Mouse (Mus musculus): ENCODE data around the gene Abcb5. TPM values are rescaled to one million over a fixed set of nuclear protein-coding genes. Genes with fewer than 3 reads are reported as not detected.
A peak's percentile ranks its signal among the peaks of the same experiment; 100 is the strongest.

Gene Abcb5
- total RNA-seq, 2 experiments from 2014 or later, result not detected

DNA sequence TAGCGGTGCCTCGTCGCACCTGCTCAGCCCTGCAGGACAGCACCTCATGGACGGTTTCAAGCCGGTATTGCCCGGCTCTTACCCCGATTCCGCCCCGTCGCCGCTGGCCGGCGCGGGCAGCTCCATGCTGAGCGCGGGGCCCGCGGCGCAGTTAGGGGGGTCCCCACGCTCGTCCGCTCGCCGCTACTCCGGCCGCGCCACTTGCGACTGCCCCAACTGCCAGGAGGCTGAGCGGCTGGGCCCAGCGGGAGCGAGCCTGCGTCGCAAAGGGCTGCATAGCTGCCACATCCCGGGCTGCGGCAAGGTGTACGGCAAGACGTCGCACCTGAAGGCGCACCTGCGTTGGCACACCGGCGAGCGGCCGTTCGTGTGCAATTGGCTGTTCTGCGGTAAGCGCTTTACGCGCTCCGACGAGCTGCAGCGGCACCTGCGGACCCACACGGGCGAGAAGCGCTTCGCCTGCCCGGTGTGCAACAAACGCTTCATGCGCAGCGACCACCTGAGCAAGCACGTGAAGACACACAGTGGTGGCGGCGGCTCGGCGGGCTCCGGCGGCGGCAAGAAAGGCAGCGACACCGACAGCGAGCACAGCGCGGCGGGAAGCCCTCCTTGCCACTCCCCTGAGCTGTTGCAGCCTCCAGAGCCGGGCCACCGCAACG lies 116.9 kb downstream of the Abcb5 start:
- intact Hi-C loops (cut with DNase I), result no loop called here
- DNase-seq, result no peak

DNA sequence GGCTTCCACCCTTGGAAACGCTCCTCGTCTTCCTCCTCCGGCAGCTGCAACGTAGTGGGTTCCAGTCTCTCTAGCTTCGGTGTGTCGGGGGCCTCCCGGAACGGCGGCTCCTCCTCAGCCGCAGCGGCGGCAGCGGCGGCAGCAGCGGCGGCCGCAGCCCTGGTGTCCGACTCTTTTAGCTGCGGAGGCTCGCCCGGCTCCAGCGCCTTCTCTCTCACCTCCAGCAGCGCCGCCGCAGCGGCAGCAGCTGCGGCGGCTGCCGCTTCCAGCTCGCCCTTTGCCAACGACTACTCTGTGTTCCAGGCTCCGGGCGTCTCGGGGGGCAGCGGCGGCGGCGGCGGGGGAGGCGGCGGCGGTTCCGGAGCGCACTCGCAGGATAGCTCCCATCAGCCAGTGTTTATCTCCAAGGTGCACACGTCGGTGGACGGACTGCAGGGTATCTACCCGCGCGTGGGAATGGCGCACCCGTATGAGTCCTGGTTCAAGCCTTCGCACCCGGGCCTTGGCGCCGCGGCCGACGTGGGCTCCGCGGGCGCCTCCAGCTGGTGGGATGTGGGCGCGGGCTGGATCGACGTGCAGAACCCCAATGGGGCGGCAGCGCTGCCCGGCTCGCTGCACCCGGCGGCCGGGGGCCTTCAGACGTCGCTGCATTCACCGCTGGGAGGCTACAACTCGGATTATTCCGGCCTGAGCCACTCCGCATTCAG lies 117.6 kb downstream of the Abcb5 start:
- intact Hi-C loops (cut with DNase I), result no loop called here
- DNase-seq, result no peak

DNA sequence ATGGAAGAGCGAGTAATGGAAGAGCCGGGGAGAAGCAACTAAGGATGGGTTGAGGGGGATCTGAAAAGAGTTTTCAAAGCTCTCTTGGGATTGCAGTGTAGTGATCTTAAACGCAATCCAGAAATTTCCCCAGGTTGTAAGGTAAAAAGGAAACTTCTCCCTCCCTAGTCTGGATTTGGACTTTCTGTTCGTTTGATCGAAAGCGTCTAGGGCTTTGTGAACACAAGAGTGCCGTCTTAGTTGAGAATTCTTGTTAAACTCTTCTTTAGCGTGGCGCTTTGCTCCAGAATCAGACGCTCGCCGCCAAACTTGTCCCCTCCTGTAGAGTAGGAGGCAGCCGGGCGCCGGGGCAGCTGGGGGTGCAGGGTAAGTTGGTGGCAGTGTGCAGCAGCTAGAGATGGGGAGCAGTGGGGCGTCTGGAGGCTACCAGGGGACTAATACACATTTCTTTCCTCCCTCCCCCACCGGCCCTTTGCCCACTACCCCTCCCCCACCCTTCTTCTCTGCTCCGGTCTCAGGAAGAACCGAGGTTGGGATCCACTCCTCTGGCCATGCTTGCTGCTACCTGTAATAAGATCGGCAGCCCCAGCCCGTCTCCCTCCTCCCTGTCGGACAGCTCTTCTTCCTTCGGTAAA lies 118.2 kb downstream of the Abcb5 start:
- peak in 1 of 2 experiments; percentile 12 for DNase-seq
- intact Hi-C loops (cut with DNase I), result no loop called here

DNA sequence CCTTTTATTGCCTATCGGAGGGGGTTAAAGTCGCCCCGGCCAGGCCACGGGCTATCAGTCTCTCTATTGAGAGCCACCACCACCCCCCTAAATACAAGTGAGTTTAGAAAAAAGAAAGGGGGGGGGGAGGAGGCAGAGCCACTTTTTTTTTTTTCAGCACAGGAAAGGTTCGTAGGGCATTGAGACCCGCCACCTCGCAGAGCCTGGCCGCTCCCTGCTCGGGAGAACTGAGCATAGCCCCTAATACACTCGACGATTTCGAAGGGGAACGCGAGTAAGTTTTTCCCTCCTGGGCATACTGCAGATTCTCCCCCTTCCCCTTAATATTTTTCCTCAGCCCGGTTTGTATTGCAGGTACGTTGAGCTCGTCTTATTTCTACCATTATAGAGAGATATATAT lies 118.8 kb downstream of the Abcb5 start:
- intact Hi-C loops (cut with DNase I), result no loop called here

DNA sequence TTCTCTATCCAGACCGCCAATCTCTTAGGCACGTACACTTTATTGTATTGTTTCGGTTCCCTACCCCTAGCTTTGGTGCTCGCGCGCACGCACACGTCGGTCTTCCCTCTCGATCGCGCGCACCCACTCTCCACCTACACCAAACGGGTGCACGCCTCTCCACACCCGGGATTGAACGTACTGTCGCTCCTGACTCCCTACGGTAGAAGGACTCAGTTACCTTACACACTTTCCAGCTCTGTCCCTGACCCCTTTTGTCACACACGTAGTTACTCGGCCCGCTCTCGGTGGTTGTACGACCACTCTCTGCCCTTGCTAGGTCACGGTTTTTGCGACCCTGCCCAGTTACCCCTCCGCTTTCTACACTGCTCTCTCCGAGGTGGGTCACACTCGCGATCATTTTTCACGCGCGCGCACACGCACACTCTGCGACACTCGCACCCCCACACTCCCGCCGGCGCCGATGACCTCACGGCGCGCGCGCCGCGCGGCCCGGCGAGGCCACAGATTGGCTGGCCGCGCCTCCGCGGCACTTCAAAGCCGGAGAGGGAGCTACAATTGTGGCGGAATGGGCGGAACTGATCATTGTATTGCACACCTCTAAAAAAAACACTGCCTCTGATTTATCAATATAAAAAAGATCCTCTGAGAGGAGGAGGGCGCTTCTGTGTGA lies 119.4 kb downstream of the Abcb5 start:
- intact Hi-C loops (cut with DNase I), result no loop called here
- peak in 1 of 2 experiments; percentile 14 for DNase-seq

More for the DNA sequence above, 118.8 kb downstream of the Abcb5 start:
- DNase-seq, result no peak

DNA sequence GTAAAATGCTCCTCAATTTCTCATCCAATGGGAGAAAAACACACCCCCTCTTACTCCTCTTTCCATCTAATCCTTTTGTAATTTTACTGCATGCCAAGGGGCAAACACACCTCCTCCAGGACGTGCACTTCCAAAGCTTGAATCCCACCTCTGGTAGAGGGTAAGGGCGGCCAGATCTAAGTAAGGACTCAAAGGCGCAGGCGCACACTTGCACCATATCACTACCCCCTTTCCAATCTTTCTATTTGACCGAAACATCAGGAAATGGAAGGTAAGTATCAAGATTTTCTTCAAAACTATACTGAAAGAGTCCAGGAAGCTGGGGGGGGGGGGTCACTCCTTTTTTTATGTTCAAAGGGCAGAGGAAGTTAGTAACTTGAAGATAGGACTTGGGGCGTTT lies 120.0 kb downstream of the Abcb5 start, which contains the start of gene Sp8:
Gene Sp8, plus strand, starts transcription at position 109 of the 400 bp plus-strand sequence.
- no peak for DNase-seq
- intact Hi-C loops (cut with DNase I), result no loop called here

DNA sequence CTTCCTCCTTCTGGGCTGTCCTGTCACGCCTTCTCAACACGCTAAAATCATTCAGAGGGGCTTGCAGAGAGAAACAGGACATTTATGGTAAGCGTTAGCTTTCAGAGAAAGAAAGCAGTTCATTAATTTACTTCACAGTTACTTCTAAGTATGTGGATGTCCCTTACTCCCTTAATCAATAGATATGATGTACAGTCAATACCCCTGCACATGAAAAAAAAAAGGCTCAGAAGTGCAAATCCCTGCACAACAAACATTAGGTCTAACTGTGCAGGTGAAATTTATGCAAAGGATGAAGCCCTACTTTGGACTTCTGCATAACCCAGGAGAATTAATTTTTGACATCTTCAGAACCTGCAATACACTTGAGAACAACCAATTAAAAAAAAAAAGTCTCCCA lies 120.9 kb downstream of the Abcb5 start:
- intact Hi-C loops (cut with DNase I), result no loop called here
- no peak for DNase-seq

DNA sequence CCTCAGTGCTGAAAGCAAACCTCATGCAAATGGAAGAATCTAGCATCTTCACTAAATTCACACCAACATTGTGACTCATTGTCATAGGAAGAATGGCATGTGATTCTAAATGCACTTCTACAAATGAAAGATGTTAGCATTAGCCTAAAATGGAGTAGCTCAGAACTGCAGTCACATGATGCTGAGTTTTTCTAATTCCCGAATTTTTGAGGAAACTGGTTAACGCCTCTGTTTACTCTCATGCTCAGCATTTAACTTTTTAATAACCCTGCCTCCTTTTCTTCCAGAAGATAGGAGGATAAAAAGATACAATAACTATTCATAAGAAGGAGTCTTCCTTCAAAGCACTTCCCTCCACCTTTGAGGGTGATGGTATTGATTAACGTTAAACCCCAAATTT lies 121.4 kb downstream of the Abcb5 start:
- intact Hi-C loops (cut with DNase I), result no loop called here
- no peak for DNase-seq

DNA sequence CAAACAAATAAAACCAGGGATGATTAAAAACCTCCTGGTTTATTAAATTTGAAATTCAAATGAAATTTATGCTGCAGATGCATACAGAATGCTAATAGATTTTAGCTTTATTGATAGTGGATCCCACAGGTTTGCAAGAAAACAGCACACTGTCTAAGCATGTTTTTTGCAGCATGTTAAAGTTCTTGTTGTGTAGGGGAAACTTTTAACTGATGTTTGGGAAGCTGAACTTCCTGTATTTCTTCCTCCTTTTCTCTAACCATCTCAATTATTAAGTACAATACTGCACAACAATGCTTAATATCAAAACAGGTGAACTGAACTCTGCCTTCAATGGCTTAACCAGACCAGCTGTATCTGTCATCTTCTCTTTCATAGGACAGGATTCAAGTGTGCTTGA lies 122.1 kb downstream of the Abcb5 start:
- intact Hi-C loops (cut with DNase I), result no loop called here
- no peak for DNase-seq

DNA sequence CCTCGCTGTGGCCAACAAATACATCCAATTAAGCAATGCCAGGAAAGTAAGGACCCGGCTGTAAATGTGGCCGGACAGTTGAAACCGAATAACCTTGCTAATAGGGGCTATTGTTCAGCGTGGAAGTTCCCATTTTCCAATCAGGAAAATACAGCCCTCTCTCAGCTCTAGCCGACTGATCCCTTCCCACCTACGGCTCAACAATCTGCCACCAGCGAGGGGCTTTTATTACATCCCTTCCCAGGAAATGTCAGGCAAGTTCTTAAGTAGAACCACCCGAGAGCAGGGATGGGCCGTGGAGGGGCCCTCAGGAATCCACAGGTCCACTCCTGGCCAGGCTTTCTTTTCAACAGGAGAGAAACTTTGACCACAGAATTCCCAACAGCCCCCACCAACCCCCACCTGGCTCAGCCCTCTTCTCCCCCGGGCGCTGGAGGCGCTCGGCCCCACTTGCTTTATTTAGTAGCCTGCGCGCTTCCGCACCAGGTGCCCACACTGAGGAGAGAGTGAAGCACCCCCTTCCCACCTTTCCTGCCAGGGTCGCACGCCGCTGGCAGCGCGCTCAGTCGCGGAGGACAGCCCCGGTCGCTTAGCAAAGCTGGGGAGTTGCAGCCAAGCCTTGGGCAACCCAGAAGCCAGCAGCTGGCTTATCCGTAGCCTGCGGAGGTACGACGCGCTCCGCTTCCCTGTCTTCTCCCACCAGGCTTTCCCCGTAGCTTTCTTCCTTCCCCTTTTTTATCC lies 123.4 kb downstream of the Abcb5 start:
- DNase-seq, result no peak
- intact Hi-C loops (cut with DNase I), result no loop called here

DNA sequence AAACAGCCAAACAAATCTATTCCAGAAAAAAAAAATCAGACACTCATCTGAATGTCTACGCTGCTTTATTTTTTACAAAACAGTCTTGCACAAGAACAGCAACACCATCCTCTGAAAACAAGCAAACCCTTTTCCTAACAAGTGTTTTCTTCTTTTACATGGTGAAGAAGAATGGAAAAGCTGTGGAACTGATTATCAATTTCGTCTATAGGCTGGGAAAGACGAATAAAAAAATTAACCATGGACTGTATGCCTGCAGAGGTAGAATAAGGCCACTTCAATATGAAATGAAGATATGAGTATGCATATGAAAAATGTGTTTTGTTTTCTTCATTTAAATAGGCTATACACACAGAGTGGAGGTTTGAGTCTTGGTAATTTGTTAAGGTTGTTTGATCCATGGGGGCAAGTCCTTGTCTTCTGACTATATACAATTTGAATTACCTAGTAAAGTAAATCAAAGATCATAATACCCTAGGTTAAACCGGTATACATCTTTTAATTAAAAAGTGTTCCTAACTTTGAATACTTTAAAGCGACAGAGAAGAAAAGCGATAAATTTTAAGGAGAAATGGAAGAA lies 124.2 kb downstream of the Abcb5 start:
- DNase-seq, result no peak
- intact Hi-C loops (cut with DNase I), result no loop called here

DNA sequence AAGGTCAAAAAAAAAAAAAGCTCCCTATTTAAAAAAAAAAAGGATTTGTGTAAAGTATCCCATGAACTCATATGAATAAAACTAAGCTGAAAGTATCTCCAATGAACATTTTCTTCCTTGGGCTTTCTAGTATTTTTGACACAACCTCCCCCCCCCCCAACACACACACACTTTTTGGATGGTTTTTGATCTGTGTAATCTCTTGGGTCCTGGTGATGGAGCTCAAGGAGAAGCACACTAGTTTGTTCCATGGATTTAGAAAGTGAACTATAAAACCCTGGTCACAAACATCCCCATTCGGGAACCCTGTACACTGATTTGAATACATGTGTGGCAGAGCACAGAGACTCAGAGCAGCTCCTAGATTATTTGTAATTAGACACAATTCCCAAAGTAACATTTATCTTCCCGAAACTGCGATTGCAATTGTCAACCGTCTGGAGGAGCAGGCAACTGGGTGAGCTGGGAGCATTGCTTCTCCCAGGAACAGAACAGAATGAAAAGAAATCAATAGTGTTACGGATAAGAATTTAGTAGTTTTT lies 124.8 kb downstream of the Abcb5 start:
- intact Hi-C loops (cut with DNase I), result no loop called here

DNA sequence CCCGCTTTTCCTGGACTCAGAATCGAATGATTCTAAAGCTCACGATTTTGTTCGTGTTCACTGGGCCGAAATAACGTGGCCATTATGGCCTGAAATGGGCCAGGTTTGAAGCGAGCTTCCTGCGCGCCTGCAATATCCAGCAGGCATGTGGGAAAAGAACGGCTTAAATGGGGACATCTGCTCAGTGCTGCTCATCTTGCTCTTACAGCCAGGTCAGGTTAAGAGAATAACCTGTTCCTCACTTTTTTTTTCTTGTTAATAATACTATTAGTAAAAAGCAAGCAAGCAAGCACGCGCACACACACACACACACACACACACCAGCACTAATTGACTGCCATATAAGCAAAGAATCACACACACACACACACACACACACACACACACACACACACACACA lies 125.4 kb downstream of the Abcb5 start:
- intact Hi-C loops (cut with DNase I), result no loop called here
- no peak for DNase-seq

More for the DNA sequence above, 124.8 kb downstream of the Abcb5 start:
- no peak for DNase-seq

DNA sequence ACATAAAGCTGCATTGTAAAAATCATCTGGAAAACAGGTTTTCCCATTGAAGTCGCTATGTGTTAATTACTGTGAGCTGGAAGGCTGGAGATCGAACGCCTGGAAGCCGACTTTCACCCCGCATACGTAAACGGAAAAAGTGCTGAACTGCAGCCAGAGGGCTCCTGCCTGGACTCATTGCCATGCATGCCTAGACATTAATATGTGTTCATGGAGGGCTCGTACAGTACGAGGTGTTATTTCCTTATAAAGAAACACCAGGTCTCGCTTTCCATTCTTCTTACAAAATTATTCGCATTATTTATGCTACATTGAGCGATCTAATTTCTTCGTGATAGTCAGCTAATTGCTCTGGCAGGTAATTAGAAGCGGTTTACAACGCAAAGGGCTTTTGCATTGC lies 125.9 kb downstream of the Abcb5 start:
- intact Hi-C loops (cut with DNase I), result no loop called here
- DNase-seq, result no peak

DNA sequence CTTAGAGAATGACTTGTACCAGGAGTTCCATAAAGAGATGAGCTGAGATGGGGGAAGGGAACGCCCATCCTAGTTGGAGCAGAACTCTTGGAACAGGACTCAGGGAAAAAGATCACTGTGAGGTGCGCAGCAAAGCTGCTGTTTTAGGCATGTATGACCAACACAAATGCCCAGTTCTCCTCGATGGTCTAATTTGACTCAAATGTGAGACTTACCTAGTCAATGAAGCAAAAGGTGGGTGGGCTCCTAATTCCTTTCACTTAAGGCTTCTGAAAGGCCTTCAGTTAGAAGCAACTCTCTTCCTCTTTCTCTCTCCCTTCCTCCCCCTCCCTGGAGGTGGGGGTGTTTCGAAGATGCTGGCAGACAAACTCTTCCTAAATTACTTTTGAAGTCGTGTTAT lies 126.8 kb downstream of the Abcb5 start:
- no peak for DNase-seq
- intact Hi-C loops (cut with DNase I), result no loop called here

DNA sequence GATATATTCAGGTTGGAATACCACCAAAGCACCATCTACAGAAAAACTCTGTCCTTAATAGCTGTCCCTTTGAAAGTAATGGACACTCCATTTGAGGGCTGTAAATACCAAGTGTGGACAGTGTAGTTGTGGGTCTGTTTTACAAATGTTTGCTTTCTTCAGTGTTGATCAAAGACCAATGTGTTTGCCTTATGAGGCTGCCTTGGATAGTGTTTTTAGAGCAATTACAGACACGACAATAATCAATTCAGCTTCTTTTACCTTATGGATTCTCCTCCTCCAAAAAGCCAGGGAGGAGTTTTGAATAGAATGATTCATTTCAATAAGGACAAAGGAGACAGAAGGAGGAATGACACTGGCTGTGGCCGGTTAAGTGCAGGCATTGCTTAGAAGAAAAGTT lies 128.0 kb downstream of the Abcb5 start:
- intact Hi-C loops (cut with DNase I), result no loop called here

DNA sequence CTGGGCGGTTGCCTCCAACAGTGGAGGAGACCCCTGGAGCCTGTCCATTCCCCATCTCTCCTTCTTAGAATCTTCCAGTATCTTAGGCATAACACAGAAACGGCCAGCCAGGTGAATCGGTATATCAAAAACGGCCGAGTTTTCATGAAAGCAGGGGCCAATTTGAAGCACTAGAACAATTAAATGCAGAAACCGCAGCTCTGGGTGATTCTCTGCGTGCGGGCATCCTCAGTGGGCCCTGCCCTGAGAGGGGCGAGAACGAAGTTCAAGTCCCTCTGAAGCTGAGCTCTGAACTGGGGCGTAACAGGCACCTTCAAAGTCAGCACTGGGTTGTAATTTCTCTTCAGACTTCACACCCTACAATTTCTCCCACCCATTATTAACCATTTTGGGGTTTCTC lies 128.9 kb downstream of the Abcb5 start:
- no peak for DNase-seq
- intact Hi-C loops (cut with DNase I), result no loop called here

More for the DNA sequence above, 128.0 kb downstream of the Abcb5 start:
- no peak for DNase-seq

DNA sequence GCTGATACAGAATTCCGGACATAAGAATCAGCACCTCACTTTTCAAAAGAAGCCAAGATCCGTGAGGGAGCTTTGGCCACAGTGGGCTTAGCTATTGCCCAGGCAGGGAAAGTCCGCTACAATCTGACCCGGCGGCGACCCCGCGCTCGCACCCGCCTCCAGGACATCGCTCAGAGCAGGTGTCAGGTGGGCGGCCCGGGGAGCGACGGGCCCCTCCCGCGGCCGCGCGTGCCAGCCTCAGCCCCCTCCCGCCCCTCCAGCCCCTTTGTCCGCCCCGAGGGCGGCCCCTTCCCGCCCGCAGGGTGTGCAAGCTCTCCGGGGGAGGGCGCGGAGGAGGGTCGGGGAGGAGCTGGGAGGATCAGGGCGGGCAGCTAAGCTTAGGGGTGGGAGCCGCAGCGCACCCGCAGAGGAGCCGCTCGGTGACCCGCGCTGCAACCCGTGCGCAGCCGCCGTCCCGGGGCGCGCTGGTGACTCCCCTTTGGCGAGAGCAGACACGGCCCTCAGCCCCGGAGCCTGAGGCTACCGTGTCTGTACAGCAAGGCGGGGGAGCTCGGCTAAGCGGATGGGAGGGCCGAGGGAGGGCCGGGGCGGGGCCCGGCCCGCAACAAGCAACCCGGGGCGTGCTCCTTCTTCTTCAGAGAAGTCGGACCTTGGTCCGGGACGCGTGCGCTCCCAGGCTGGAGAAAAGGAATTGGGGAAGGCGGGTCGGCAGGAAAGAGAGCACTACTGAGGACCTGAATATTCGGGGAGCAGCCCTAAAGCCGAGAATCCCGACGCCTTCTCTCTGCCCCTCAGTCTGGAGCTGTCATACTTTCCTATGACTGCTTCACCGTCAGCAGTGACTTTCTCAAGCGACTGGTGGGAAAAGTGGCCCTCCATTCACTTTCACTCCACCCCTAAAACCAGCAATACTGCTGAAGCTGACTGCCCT lies 129.5 kb downstream of the Abcb5 start:
- no peak for DNase-seq
- intact Hi-C loops (cut with DNase I), result no loop called here

DNA sequence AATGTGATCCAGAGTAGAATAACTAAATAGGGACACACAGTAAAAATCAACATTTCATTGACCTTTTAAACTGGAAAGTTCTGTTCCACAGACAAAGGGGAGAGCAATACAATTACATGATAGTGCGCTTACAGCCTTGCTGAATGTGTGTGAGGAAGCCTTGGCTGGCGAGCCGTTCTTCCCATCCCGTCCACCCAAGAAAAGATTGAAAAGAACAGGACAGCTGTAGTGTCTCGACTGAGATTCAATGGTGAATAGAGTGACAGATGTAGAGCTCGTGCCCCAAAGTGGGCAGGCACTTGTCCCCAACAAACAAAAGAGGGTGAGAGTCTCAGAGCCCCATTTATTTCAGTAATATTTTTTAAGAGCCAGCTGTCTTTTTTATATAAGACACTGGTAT lies 136.3 kb downstream of the Abcb5 start:
- DNase-seq, result no peak
- intact Hi-C loops (cut with DNase I), result no loop called here
